Mouse (Mus musculus): Measurements from ENCODE around the gene Shroom1. TPM values are rescaled to one million over a fixed set of nuclear protein-coding genes. Genes with fewer than 3 reads are reported as not detected.
A peak's percentile ranks its signal among the peaks of the same experiment; 100 is the strongest.

The Shroom1 gene
- polyA plus RNA-seq, 1 experiment from 2014 or later, result 1.9 TPM

DNA sequence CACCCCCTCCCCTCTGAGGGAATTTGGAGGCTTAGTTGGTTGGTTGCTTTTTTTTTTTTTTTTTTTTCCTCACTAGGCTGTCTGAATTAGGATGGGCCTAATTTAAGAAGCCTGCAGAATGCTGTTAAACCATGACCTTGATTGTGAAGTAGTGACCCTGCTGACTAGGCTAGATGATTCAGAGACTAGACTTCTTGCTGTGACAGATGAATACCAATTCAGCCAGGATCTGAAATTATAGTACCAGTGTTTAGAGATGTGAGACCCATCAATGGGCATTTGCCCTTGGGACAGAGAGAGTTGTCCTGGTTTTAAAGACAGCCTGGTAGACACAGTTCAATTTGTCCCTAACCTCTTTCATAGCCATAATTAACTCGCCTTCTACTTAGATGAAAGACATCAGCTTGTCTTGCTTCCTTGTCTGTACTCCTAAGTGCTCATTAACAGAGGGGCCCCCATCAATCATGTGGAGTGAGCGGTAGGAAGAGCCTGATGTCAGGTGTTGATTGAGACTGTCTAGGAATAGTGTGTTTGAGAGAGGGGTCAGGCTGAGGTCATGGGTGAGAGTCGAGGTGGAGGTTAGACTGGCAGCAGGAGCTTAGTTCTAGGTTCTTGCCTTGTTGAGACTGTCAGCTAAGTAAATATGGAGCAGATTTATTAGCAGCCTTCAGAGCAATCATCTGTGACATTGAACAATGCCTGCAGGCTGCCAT, 36.4 kb downstream of the Shroom1 start:
- H3K27me3 ChIP-seq (ENCODE audit: control insufficient read depth, insufficient read depth, low read length), result no peaks in the 10 kb centered on the region
- no peak overlapping the region for H3K27ac ChIP-seq (ENCODE audit: low read depth, low read length)
- H3K4me3 ChIP-seq (ENCODE audit: low read length), result no peak overlapping the region
- H3K4me1 ChIP-seq (ENCODE audit: control insufficient read depth, insufficient read depth, low read length), result peaks cover 8% of the 10 kb centered on the region; the same call in 1 of the 2 replicates
- no peak overlapping the region for H3K4me2 ChIP-seq (replicated peaks; ENCODE audit: low read depth, low read length)
- H3K9ac ChIP-seq (ENCODE audit: low read depth, low read length), result no peak overlapping the region
- WGBS, result 20% methylated on average over 3 of the region's 3 CpGs
- ATAC-seq (ENCODE audit: low FRiP score, low TSS enrichment), result 0 out of 2 replicates have a peak, but pooled peaks have one; percentile 9
- no peaks in the 10 kb centered on the region for H3K36me3 ChIP-seq (ENCODE audit: control insufficient read depth, insufficient read depth, low read length)
- H3K9me3 ChIP-seq (ENCODE audit: control insufficient read depth, low read length), result no peaks in the 10 kb centered on the region; the same call in 1 of the 2 replicates

DNA sequence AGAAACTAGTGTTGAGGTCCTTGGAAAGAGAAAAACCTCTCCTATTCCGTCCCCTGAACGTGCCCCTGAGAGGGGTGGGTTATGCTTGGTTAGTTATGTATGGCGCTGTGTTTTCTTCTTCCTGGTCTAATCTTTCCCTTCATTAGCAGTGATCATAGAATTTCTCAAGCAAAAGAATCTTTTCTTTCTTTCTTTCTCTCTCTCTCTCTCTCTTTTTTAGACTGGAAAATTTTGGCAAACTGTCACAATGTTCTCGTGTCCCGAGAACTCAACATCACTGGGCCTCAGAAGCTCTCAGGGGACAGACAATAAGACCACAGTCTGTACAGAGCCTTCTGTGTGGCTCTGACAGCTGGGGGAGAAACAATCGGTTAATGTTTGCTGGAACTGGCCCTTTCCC, 38.4 kb downstream of the Shroom1 start:
- Histone ChIP-seq H3K9ac (ENCODE audit: low read depth, low read length) (no peak overlapping the region), H3K27ac (ENCODE audit: low read depth, low read length) (0 out of 2 replicates have a peak overlapping the region, but pooled peaks have one; percentile 51), H3K4me3 (ENCODE audit: low read length) (no peak overlapping the region), H3K9me3 (ENCODE audit: control insufficient read depth, low read length) (no peaks in the 10 kb centered on the region), H3K36me3 (ENCODE audit: control insufficient read depth, insufficient read depth, low read length) (no peaks in the 10 kb centered on the region), H3K27me3 (ENCODE audit: control insufficient read depth, insufficient read depth, low read length) (no peaks in the 10 kb centered on the region), H3K4me1 (ENCODE audit: control insufficient read depth, insufficient read depth, low read length) (peaks cover 8% of the 10 kb centered on the region; the same call in 1 of the 2 replicates), H3K4me2 (replicated peaks; ENCODE audit: low read depth, low read length) (no peak overlapping the region)
- WGBS, result 32% methylated on average over 6 of the region's 6 CpGs
- ATAC-seq (ENCODE audit: low FRiP score, low TSS enrichment), result no peak

DNA sequence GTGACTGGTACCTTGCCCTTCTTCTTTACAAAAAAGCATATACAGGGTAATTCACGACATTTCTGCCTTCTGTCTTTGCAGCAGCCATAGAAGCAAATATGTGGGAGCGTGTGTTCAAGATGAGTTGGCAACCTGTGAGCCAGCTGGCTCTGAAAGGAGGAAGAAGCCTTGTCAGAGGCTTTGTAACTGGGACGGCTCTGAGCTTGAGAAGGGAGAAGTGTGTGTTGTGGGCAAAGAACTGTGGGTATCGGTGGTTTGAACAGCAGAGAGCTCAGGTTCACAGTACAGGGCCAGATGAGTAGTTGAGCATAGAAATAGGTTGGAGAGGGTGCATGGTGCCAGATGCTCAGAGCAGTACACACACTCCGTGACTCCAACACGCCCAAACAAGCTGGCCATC, 39.9 kb downstream of the Shroom1 start:
- no peaks in the 10 kb centered on the region for H3K9me3 ChIP-seq (ENCODE audit: control insufficient read depth, low read length)
- peaks cover 6% of the 10 kb centered on the region; the same call in 1 of the 2 replicates for H3K4me1 ChIP-seq (ENCODE audit: control insufficient read depth, insufficient read depth, low read length)
- 77% methylated on average over 6 of the region's 6 CpGs for WGBS
- H3K9ac ChIP-seq (ENCODE audit: low read depth, low read length), result no peak overlapping the region
- no peak overlapping the region for H3K27ac ChIP-seq (ENCODE audit: low read depth, low read length)
- no peak for ATAC-seq (ENCODE audit: low FRiP score, low TSS enrichment)
- no peak overlapping the region for H3K4me2 ChIP-seq (replicated peaks; ENCODE audit: low read depth, low read length)
- H3K36me3 ChIP-seq (ENCODE audit: control insufficient read depth, insufficient read depth, low read length), result no peaks in the 10 kb centered on the region
- H3K27me3 ChIP-seq (ENCODE audit: control insufficient read depth, insufficient read depth, low read length), result no peaks in the 10 kb centered on the region
- no peak overlapping the region for H3K4me3 ChIP-seq (ENCODE audit: low read length)

DNA sequence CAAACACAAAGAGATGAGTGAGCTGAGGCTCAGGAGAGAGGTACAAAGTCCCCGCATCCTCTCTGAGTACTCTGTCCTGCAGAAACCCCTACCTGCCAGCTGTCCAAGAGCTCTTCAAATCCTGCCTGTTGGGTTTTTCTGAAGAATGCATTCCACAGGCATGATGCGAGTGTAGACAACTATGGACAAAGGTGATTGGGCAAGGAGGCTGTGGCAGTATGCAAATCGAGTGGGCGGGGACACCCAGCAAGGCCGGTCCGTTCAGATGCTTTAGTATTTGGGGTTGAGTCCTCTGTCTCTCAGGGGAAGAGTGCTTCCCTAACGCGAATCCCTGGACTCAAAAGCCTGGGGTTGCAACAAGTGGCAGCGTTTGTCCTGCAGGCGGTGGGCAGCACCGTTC, 43.6 kb downstream of the Shroom1 start:
- ATAC-seq (ENCODE audit: low FRiP score, low TSS enrichment), result no peak
- Histone ChIP-seq H3K4me3 (ENCODE audit: low read length) (no peak overlapping the region), H3K4me2 (replicated peaks; ENCODE audit: low read depth, low read length) (peak overlapping the region; percentile 23; the same call in 1 of the 2 replicates), H3K9me3 (ENCODE audit: control insufficient read depth, low read length) (no peaks in the 10 kb centered on the region), H3K27ac (ENCODE audit: low read depth, low read length) (no peak overlapping the region), H3K9ac (ENCODE audit: low read depth, low read length) (no peak overlapping the region), H3K27me3 (ENCODE audit: control insufficient read depth, insufficient read depth, low read length) (no peaks in the 10 kb centered on the region), H3K4me1 (ENCODE audit: control insufficient read depth, insufficient read depth, low read length) (no peaks in the 10 kb centered on the region), H3K36me3 (ENCODE audit: control insufficient read depth, insufficient read depth, low read length) (no peaks in the 10 kb centered on the region)
- 10% methylated on average over 11 of the region's 11 CpGs for WGBS

DNA sequence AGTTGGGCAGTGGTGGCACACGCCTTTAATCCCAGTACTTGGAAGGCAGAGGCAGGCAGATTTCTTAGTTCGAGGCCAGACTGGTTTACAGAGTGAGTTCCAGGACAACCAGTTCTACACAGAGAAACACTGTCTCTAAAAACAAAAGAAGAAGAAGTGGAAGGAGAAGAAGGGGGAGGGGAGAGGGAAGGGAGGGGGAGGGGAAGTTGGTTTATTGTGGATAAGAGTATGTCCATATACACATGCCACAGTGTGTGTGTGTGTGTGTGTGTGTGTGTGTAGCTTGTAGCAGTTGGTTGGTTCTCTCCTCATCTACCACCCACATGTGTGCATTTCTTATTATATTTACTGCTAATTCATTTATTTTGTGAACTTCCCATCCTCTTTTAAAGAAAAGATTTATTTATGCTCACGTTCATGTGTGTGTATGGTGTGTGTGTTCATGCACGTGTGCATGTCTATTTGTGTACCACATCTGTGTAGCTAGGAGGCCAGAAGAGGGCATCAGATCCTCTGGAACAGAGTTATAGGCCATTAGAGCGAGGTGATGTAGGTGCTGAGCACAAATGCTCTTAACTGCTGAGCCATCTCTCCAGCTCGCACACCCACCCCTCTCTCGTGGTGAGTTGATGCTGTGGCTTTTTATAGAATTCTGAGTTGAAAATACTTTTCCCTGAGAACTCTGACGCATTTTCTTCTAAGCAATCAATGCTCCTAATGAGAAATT, 45.2 kb downstream of the Shroom1 start:
- no peak for ATAC-seq (ENCODE audit: low FRiP score, low TSS enrichment)
- Histone ChIP-seq H3K4me2 (replicated peaks; ENCODE audit: low read depth, low read length) (no peak overlapping the region), H3K9ac (ENCODE audit: low read depth, low read length) (no peak overlapping the region), H3K4me3 (ENCODE audit: low read length) (no peak overlapping the region), H3K9me3 (ENCODE audit: control insufficient read depth, low read length) (no peaks in the 10 kb centered on the region), H3K27ac (ENCODE audit: low read depth, low read length) (no peak overlapping the region), H3K36me3 (ENCODE audit: control insufficient read depth, insufficient read depth, low read length) (no peaks in the 10 kb centered on the region), H3K27me3 (ENCODE audit: control insufficient read depth, insufficient read depth, low read length) (no peaks in the 10 kb centered on the region), H3K4me1 (ENCODE audit: control insufficient read depth, insufficient read depth, low read length) (no peaks in the 10 kb centered on the region)
- WGBS, result 75% methylated on average over 8 of the region's 8 CpGs

DNA sequence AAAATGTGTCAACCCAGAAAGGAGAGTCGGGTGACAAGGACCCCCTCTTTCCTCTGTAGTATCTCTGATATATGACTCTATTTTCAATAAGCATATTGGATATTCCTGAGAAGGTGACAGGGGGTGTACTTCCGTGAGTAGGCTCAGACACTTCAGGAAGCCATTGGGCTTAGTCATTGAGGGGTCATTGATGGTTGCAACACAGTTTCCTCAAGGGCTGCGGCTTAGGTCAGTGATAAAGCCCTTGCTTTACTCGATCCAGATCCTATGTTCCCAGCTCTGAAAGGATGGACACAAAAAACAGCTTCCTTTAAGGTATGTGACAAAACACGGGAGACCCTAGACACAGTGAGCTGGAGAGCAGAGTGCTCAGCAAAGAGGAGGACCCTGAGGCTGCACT, 46.7 kb downstream of the Shroom1 start:
- Histone ChIP-seq H3K9me3 (ENCODE audit: control insufficient read depth, low read length) (no peaks in the 10 kb centered on the region), H3K27ac (ENCODE audit: low read depth, low read length) (no peak overlapping the region), H3K4me1 (ENCODE audit: control insufficient read depth, insufficient read depth, low read length) (no peaks in the 10 kb centered on the region), H3K4me3 (ENCODE audit: low read length) (no peak overlapping the region), H3K9ac (ENCODE audit: low read depth, low read length) (no peak overlapping the region), H3K27me3 (ENCODE audit: control insufficient read depth, insufficient read depth, low read length) (no peaks in the 10 kb centered on the region), H3K36me3 (ENCODE audit: control insufficient read depth, insufficient read depth, low read length) (no peaks in the 10 kb centered on the region), H3K4me2 (replicated peaks; ENCODE audit: low read depth, low read length) (no peak overlapping the region)
- 89% methylated on average over 5 of the region's 5 CpGs for WGBS
- ATAC-seq (ENCODE audit: low FRiP score, low TSS enrichment), result no peak

DNA sequence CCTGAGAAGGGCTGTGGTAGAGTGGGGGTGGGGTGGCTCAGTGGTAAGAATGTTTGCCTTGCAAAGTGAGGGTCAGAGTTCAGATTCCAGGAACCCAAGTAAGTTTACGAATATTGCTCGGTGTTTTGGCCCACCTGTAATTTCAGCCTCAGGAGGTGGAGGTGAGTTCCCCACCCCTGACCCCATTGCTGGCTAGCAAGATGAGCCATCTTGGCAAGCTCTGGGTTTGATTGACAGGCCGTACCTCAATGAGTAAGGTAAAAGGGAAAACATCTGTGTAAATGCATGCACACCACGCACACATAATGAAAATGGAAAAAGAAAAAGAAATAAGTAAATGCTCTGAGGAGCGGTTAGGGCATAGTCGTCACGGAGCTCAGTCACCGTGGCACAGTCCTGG, 47.4 kb downstream of the Shroom1 start:
- no peak overlapping the region for H3K4me2 ChIP-seq (replicated peaks; ENCODE audit: low read depth, low read length)
- no peaks in the 10 kb centered on the region for H3K4me1 ChIP-seq (ENCODE audit: control insufficient read depth, insufficient read depth, low read length)
- H3K9me3 ChIP-seq (ENCODE audit: control insufficient read depth, low read length), result no peaks in the 10 kb centered on the region
- no peaks in the 10 kb centered on the region for H3K36me3 ChIP-seq (ENCODE audit: control insufficient read depth, insufficient read depth, low read length)
- no peaks in the 10 kb centered on the region for H3K27me3 ChIP-seq (ENCODE audit: control insufficient read depth, insufficient read depth, low read length)
- H3K27ac ChIP-seq (ENCODE audit: low read depth, low read length), result no peak overlapping the region
- no peak for ATAC-seq (ENCODE audit: low FRiP score, low TSS enrichment)
- 87% methylated on average over 8 of the region's 8 CpGs for WGBS
- no peak overlapping the region for H3K4me3 ChIP-seq (ENCODE audit: low read length)
- no peak overlapping the region for H3K9ac ChIP-seq (ENCODE audit: low read depth, low read length)

DNA sequence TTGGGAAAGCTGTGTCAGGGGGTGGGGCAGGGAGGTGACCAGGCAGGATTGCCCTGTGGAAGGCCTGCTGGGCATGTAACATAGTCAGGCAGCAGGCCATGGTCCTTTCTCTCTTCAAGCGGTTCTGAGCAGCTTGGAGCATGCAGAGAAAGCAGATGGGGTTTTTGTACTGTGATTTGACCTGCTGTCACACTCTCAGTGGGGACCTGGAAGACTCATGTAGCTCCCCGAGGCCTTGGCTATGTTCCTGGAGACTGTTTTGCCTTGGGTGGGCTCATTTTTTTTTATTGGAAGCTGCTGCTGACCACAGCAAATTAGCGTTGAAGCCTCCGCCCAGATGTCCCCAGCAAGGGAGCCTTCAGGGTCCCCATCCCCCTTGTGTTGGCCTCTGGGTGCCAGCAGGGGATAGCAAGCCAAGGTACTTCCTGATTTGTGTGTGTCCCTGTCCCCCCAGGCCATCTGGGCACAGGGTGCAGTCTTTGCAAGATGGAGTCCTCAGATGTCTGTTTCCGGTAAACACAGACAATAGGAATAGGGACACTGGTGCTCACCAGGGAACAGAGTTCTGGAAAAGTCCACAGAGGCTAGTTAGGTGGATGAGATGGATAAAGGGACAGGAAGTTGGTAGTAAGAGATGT, 48.1 kb downstream of the Shroom1 start:
- H3K9ac ChIP-seq (ENCODE audit: low read depth, low read length), result no peak overlapping the region
- no peaks in the 10 kb centered on the region for H3K9me3 ChIP-seq (ENCODE audit: control insufficient read depth, low read length)
- H3K4me2 ChIP-seq (replicated peaks; ENCODE audit: low read depth, low read length), result no peak overlapping the region
- no peak overlapping the region for H3K4me3 ChIP-seq (ENCODE audit: low read length)
- no peaks in the 10 kb centered on the region for H3K27me3 ChIP-seq (ENCODE audit: control insufficient read depth, insufficient read depth, low read length)
- no peak overlapping the region for H3K27ac ChIP-seq (ENCODE audit: low read depth, low read length)
- H3K36me3 ChIP-seq (ENCODE audit: control insufficient read depth, insufficient read depth, low read length), result no peaks in the 10 kb centered on the region
- ATAC-seq (ENCODE audit: low FRiP score, low TSS enrichment), result no peak
- H3K4me1 ChIP-seq (ENCODE audit: control insufficient read depth, insufficient read depth, low read length), result no peaks in the 10 kb centered on the region
- WGBS, result 75% methylated on average over 5 of the region's 5 CpGs
